Mouse (Mus musculus) yolk sac, embryonic 10.5 days (tissue): Measurements from ENCODE around the gene Wnt7b.

ENCODE experiments used
- DNase-seq: peaks from one replicate; pipeline ENCODE4 v3.0.0-alpha.2; 2017; ENCODE audit warnings: low spot score

Gene Wnt7b

GRCm38 (mm10) chr15:85569995-85570734 is 12.1 kb downstream of the Wnt7b start:
- no peak for DNase-seq

DNA sequence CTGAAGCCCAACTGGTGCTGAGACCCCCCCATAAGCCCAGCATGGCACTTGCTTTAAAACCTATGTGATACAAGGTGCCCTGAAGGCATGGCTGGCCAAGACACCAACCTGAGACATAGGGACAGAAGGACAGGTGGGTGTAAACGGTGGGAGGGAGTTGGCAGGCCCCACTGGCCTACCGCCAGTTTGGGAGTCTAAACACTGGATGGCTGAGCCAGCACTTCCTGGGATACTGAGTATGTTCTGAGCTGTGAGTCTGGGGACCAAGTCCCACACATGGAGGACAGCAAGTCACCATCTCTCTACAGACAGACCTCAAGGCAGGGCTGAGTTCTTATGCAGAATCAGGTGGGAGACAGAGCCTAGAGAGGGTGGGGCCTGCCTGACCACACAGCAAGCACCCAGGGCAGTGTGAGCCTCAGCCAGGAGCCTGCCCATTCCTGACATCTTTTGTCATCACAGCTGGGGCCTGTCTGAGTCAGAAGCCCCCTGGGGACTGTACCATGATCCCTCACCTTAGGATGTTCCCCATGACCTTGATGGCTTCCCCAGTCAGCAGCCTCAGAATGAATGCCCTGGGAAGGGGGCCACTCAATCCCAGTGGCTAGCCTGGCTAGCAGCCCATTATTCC is 13.0 kb downstream of the Wnt7b start:
- no peak for DNase-seq

GRCm38 (mm10) chr15:85568402-85568801 is 13.9 kb downstream of the Wnt7b start:
- no peak for DNase-seq

DNA sequence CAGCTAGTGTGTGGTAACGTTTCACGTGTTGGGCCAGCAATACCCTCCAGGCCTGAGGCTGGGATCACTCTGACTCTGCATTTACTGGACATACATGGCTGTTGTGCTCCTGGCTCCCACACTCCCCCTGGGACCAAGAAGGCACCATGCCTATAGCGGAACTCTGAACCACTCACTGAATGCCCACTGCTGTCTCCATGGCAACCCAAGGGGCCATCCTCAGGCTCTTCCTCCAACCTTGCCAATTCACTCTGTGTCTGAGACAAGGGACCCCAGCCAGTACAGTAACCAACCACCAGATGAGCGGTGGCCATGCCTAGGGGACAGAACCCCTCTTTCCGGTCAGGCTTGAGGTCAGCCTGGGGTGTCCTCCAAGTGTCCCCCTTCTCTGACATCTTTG is 17.3 kb downstream of the Wnt7b start:
- no peak for DNase-seq

DNA sequence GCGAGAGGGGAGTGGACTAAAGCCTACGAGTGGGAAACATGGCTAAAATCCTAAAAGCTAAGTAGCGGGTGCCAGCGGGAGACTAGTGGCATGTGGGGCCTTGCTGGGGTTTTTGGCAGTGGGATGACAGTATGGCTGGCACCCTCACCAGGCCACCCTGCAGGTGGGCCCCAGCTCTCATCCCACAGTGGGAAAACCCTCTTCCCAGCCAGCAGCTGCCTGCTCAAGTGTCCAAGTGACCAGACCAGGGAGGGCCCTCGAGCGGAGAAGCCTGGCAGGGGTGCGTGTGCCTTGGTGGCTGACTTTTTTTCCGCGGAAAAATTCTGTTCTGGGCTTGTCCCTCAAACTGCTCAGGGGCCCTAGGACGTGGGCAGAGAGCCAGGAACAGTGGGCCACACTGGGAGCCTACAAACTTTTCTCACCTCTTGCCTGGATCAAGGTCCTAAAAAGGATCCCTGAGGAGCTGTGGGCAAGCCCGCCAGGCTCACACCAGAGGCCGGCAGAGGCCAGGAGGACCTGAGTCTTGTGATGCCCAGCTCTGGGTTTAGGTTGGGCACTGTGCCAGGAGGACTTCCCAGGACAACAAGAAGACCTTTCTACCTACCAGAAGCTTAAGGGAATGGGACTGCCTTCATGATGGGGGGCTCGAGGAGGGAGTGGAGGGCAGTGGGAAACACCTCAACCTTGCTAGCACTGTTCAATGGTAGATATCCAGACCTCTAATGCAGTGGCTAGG is 18.1 kb downstream of the Wnt7b start:
- DNase-seq = no peak

- no peak for DNase-seq
Observed at GRCm38 (mm10) chr15:85561953-85562352, 20.3 kb downstream of the Wnt7b start.

DNA sequence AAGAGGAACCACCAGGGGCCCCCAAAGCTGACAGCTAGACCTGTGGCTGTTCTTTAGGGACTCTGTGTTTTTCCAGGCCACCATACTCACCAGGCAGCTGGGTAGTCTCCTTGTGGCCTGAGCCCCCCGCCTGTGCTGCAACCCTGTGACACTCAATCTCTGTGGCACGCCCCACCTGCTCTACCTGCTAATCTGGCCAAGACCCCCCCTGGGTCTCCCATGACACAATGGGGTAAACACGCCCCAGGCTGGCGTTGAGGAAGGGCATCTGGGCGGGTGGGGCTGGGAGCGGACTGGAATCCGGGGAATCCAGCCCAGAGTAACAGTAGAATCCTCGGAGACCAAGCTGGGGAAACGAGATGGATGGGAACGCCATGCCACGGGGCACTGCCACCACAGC is 21.4 kb downstream of the Wnt7b start:
- DNase-seq = no peak

- DNase-seq = no peak
Observed at GRCm38 (mm10) chr15:85558840-85559540, 23.3 kb downstream of the Wnt7b start.

DNA sequence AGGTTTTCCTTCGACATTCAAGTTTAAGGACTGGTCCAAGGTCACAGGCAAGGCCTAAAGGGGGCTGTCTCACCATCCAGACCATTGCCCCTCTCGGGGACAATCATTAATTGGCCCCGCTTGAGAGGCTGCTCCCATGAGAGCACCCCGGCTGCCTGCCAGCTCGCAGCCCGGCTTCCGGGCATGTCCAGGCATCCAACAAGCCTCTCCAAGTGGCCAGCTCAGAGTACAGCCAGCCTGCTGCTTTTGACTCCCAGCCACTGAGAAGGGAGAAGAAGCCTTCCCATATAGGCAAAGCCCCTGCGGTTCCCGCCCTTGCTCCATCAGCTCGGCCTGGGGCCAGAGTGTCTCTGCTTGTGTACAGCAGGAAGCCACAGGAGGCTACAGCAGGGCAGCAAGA is 26.5 kb downstream of the Wnt7b start:
- DNase-seq = no peak

DNA sequence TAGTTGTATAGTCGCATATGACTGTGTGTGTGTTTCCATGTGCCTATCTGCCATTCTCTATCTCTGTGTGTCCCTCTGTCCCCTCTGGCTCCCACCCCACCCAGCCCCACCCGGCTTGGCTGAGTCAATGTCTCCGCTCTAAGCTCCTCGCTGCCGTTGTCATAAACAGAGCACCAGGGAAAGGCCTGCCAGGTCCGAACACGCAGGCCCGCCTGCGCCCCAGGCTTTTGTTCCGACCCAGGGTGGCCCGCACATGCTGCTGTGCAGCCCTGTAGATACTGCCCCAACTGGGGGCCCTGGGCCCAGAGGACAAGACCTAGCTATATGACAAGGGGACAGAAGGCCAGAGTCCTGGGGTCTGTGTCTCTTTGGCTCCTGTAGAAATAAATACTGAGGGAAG is 28.9 kb downstream of the Wnt7b start:
- no peak for DNase-seq

DNA sequence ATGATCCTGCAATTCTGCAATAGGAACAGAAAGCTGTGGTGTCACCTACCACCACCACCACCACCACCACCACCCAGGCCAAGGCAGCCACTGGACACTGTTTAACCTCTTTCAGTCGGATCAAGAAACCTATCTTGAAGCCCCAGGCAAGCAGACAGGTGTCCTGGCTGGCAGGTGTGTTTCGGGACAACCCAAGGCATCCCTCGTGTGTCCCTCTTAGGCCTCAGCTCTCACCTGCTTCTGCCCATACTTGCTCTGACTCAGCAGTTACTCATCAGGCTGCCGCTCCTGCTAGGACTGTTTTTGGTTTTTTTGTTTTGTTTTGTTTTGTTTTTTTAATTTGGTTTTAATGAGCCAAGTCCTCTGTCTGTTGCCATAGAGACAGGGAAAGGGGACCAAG is 35.8 kb downstream of the Wnt7b start:
- no peak for DNase-seq

GRCm38 (mm10) chr15:85545369-85545768 is 36.9 kb downstream of the Wnt7b start:
- no peak for DNase-seq

- no peak for DNase-seq
Observed at GRCm38 (mm10) chr15:85538170-85538569, 44.1 kb downstream of the Wnt7b start.

GRCm38 (mm10) chr15:85537151-85537550 is 45.1 kb downstream of the Wnt7b start:
- DNase-seq = no peak

DNA sequence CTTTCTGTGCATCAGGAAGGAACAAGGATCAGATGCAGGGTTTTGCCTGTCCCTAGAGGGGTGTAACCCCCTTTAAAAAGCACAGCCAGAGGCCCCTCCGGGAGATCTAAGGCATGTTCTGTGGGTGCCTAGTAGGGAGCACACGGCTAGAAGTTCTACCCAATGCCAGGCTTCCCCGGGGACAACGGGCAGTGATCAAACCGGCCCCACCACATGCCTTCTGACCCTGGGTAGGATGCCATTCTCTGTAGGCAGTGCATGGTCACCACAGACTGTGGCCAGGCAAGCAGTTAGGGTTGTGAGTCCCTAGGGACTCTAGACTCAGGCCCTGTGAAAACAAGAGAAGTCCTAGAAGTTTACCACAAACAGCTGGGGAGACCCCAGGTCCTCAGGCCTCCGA is 47.6 kb downstream of the Wnt7b start:
- DNase-seq = no peak

- DNase-seq = no peak
Observed at GRCm38 (mm10) chr15:85534215-85534614, 48.1 kb downstream of the Wnt7b start.

DNA sequence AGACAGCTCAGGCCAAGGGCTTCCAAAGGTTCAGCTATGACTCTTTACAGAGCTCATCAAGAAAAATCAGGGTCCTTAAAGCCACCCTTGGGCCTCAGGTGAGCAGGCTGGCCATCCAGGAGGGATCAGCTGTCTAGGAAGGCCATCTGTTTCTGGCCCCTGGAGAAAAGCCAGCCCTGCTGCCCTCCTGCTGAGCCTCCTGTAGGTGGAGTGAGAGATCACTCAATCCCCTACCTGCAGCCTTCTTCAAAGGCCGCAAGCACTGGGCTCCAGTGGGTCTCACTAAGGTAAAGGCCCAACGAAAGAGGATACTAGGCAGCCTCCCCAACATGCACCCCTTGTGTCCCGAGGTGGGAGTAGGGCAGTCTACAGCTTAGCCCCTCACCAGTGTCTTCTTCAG is 50.2 kb downstream of the Wnt7b start:
- DNase-seq = no peak

- no peak for DNase-seq
Observed at GRCm38 (mm10) chr15:85529911-85530310, 52.4 kb downstream of the Wnt7b start.

- no peak for DNase-seq
Observed at GRCm38 (mm10) chr15:85524404-85524950, 57.8 kb downstream of the Wnt7b start.

DNA sequence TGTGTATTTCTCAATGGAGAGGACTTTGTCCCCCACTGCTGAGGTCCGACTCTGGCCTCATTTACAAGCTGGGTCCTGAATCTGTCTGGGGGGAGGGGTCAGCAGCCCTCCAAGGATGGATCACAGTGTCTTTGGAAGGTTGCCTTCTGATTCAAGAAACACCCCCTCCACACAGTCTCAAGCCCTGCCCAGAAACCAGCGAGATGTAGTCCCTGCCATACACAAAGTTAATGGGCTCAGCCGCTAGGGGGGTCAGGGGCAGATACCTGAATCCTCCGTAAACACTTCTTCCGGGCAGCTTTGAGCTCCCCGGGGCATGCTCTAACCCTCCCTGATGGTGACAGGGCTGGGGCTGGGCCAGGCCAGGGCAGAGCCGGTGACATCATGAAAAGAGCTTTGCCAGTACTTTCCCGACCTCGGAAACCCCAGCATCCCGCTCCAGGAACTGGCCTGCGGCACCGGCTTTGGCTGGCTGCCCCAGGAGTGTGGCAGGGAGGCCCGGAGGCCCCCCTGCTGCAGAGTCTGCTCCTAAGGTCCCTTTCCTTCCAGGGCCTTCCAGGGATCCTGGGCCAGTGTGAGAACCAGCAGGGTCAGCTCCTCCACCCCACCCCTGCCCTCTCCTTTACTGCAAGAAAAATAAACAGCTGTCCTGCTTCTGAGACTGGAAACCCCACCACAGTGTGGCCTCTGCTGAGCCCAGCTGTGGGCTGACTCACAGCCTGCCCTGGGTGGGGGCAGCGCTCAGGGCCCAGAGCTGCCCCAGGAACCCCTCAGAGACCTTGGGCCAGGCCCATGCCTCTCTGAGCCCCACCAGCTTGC is 58.9 kb downstream of the Wnt7b start:
- peak; percentile 52 for DNase-seq

DNA sequence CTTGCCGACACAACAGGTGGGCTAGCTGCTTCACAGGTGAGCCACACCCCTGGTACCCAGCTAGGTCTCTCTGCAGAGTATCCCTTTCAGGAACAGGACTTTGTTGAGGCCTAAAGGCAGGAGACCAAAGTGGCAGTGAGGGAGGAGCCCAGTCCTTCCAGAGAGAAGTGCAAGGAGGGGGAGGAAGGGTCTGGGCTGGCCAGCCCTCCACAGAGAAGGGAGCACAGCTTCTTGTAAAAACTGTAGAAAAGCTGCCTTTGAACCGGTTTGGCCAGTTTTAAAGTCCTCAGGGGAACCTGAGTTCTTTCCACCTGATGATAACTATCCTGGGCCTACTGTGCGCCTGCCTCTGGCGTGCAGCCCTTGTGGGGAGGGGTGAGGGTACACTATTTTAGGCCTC is 62.8 kb downstream of the Wnt7b start:
- no peak for DNase-seq
